Mouse (Mus musculus): ENCODE measurements around the gene Ilf2. TPM values are rescaled to one million over a fixed set of nuclear protein-coding genes. Genes with fewer than 3 reads are reported as not detected.

Ilf2 gene
- total RNA-seq, 4 experiments from 2014 or later, result 84.2 to 89.7 (median 87.4) TPM

DNA sequence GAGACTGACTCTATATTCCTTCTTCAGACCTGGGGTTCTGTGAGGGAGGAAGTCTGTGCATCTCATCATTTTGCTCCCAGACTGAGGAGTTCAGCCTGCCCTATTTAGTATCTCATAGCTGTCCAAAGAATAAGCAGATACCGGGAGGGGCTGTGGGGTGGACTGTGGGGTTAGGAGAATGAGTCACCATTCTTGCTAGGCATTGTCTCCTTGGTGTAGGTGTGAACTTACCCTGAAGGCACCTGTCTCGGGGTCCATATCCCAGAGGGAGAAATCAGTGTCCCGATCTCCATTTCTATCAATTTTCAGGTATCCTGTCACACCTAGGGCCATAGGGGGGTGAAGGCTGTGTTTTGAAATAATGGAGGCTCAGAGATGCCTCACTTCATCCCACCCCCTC, 14.0 kb upstream of the Ilf2 start:
- no peak for DNase-seq (ENCODE audit: low spot score in 2 of 2)

DNA sequence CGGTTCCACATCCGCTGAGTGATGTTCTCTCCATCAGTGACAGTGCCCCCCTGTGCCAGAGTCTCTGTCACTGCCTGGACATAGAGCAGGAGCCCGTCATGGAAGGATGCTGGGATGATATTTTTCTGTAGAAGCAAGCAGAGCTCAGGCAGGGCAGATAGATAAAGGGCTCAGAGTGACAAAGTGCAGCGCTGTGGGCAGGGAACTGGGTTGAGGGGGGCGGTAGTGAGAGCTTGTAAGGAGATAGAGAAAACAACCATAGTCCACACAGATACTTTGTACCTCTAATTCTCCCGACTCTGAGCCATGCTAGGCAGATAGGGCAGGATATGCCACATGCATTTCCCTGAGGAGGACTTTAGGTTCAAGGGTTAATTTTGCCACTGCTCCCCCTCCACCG, 13.3 kb upstream of the Ilf2 start:
- no peak for DNase-seq (ENCODE audit: low spot score in 2 of 2)

DNA sequence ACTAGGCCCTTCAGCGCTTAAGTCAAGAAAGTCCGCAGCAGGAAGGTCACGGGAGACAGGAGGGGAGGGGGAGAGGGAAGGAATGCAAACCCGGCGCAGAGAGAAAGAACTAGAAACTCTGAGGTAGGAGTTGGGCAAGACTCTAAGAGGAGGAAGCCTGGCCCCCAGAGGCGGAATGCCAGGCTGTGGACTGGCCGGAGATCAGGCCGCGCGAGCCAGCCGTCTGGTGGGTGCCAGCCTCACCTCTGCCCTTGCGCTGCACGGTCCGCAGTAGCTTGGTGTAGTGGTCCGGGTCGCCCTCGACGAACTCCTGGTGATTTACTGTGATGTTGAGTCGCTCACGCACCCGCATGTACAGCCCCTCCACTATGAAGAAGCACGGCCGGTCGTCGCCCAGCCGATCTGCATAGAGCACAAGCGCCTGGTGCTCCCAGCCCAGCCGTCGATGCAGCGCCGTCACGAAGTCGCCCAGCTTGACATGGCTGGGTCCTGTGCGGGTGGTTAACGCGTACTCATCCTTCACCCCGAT, 11.3 kb upstream of the Ilf2 start:
- no peak for DNase-seq (ENCODE audit: low spot score in 2 of 2)

DNA sequence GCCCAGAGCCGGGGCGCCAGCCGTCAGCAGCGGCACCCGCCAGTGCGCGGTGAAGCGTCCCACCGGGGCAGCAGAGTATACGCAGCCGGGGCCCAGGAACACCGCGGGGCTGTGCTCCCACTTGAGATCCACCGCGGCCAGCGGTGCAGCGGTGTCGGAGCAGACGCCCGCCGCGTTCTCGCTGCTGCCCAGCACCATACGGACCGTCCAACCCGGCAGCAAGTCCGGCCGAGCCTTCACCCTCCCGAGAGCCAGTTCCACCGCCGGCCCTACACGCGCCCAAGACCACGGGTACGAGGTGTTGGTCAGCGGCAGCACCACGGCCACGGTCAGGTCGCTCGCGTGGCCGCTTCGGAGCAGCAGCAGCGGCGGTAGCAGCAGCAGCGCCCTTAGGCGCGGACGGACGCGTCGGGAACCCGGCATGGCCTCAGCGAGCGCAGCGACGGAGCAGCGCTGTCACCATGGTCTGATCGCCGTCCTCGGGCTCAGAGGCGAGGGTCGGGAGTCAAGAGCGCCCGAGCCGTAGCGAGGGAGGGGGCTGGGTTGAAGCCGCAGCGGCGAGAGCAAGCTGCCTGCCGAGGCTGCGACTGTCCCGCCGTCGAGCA, 10.7 kb upstream of the Ilf2 start:
- DNase-seq (ENCODE audit: low spot score in 2 of 2), result no peak

DNA sequence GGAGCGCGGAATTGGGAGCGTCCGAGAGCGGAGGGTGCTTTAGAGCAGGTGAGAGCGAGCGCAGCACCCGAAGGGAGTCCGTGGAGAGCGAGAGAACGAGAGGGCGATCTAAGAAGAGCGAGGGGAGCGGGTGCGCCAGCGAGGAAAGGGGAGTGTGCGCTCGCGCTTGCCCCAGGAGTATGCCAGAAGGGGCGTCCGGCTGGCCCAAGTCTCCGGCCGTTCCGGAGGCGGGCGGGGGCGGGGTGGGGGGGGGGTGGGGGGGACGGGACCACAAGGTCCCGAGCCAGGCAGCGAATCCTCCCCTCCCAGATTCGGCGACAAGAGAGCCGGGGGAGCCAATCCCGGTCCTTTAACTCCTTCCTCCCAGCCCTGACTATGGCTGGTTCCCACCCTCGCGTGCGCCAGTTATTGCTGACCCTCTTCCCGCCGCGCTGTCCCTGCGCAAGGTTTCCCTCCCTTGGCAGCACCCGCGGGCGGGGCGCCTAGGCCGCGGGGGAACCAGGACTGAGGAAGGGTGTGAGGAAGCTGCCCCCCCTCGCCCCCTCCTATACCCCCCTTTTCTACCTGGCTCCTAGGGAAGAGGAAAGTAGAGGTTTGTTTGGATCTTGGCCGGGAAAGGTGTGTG, 10.1 kb upstream of the Ilf2 start, which contains the start of gene Npr1:
TSS of gene Npr1 (minus strand) at position 181 of the 625 bp plus-strand sequence.
- DNase-seq (ENCODE audit: low spot score in 2 of 2), result no peak

DNA sequence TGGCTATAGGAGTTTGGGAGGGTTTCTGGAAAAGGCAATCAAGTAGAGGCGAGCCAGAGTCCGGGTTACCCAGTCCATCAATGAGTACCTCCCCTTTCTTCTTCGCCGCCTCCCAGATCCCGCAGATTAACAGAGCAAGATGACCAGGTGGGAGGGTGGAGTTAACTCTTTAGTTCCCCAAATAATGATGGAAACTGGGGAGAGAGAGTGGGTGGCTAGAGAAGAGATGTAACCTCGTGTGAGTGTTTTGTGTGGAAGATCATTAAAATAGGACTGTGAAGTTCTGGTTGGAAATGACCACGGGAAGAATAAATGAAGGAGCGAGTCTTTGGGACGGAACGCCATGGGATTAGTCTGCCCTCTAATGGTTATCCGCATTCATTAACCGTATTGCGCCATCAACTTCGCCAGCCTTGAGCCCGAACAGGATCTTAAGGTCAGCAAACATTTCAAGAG, 9.6 kb upstream of the Ilf2 start:
- DNase-seq (ENCODE audit: low spot score in 2 of 2), result peak in 1 of 2 experiments; percentile 56

DNA sequence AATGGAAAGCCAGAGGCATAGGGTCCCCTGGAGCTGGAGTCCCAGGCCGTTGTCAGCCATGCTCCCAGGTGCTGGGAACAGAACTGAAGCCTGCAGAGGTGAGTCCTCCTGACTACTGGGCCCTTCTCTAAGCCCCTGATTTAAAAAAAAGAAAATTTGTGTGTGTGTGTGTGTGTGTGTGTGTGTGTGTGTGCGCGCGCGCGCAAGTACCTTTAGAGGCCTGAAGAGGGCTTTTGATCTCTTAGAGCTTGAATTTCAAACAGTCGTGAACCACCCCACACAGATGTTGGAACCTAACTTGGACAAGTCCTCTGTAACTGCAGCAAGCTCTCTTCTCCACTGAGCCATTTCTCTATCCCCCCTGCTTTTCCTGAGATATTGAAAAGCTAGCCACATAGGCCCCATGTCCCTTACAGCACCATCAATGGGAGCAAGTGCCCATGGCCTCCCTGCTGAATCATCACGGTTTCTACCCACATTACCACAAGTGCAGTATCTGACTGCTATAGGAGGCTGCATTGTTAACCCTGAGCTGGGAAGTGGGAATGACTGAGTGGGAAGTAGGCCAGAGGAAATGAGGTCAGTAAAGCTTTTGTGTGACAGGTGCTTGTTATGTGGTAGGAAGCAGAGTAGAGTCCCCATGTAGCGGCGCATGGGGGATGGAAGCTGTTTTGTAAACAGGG, 8.2 kb upstream of the Ilf2 start:
- no peak for DNase-seq (ENCODE audit: low spot score in 2 of 2)

DNA sequence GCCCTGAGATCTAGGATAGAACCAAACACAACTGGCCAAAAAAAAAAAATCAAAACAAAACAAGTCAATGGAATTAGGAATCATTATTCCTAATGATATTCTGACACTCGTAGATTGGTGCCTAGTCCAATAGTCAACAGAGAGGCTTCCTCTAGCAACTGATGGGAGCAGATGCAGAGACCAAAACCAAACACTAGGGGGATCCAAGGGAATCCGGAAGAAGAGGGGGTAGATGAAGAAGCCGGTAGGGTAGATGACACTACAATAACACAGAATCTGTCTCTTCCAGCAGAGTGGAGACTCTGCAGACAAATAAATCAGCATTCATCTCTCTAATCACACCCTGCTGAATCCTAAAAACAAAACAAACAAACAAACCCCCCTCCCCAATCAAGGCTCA, 3.7 kb upstream of the Ilf2 start:
- DNase-seq (ENCODE audit: low spot score in 2 of 2), result no peak

DNA sequence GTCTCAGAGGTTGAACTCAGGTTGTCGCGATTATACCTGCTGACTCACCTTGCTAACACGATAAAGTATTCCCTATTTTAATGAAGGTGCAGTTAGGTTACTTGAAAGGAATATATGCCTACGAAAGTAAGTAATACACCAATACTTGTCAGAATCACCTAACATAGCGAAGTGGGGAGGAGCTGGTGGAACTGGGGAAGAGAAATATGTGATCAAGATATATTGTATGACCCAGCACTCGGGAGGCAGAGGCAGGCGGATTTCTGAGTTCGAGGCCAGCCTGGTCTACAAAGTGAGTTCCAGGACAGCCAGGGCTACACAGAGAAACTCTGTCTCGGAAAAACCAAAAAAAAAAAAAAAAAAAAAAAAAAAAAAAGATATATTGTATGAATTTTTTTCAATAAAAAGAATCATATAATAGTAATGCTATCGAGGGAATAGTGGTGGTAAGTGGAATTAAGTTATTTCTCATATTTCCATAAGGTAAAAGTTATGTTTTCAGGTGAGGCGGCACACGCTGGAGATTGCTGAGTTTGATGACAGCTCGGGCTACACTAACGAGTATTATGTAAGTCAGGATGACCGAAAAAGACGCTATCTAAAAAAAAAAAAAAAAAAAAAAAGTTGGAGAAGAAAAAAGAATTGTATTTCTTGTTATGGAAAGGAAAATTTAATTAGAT, 635 bp upstream of the Ilf2 start:
- DNase-seq (ENCODE audit: low spot score in 2 of 2), result no peak

DNA sequence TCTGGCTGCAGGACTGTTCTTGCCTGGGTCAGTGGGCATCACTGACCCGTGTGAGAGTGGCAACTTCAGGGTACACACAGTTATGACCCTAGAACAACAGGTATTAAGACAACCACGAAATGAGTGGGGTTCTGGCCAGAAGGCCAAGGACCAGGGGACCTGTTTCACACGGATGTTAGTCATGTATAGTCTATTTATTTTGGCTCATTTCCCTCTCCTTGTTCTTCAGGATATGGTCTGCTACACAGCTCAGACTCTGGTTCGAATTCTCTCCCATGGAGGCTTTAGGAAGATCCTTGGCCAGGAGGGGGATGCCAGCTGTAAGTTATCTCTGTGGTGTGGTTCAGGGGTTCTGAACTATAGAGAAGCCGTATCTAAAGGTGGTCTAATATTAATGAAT, 11.1 kb downstream of the Ilf2 start:
- DNase-seq (ENCODE audit: low spot score in 2 of 2), result no peak

DNA sequence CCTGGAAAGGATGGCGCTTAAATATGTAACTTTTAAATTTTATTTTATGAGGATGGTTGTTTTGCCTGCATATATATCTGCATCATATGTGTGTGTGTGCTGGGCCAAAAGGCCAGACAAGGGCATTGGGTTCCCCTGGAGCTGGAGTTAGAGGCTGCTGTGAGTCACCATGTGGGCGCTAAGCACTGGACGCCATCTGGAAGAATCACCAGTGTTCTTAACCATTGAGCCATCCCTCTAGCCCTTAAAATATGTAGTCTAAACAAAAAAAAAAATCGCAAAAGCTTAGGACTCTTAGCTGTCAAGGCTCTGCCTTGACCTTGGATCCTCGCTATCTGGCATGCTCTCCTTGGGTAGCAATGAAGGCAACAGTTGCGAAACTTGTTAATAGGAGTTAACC, 12.7 kb downstream of the Ilf2 start:
- no peak for DNase-seq (ENCODE audit: low spot score in 2 of 2)

DNA sequence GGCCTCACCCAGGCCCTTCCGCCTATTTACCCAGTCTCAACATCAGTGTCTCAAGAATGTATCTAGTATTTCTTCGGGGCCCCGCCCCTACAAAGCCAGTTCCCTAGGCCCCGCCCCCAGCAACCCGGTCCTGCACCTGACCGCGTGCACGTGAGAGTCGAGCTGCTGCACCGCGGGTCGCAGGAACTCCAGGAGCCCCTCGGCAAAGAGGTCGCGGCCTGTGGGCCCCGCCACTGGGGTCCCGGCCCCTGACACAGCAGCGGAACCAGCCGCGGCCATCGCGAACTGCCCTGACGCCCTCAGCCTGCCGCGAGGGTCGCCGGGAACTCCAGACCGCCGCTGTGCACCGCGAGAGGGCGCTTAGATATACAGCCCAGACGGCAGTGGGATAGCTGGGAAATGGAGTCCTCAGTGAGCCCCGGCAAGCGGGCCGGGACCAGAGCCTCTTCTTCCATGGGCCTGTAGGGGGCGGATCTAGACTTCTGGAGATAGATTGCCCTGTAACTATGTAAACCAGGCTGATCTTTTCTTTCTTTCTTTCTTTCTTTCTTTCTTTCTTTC, 14.8 kb downstream of the Ilf2 start, which contains the start of gene Snapin:
TSS of gene Snapin (minus strand) at position 338 of the 561 bp plus-strand sequence.
- DNase-seq (ENCODE audit: low spot score in 2 of 2), result peak; percentile 90 to 96

DNA sequence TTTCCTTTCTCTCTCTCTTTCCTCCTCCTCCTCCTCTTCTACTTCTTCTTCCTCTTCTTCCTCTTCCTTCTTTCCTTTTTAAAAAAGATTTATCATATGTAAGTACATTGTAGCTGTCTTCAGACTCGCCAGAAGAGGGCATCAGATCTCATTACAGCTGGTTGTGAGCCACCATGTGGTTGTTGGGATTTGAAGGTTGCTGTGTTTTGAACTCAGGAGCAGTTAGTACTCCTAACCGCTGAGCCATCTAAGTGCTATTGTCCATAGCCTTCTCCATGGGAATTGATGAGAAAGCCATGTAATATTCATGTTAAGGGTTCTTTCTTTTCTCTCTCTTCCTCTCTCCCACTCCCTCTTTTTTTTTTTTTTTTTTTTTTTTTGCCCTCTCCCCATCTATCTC, 15.4 kb downstream of the Ilf2 start:
- no peak for DNase-seq (ENCODE audit: low spot score in 2 of 2)

DNA sequence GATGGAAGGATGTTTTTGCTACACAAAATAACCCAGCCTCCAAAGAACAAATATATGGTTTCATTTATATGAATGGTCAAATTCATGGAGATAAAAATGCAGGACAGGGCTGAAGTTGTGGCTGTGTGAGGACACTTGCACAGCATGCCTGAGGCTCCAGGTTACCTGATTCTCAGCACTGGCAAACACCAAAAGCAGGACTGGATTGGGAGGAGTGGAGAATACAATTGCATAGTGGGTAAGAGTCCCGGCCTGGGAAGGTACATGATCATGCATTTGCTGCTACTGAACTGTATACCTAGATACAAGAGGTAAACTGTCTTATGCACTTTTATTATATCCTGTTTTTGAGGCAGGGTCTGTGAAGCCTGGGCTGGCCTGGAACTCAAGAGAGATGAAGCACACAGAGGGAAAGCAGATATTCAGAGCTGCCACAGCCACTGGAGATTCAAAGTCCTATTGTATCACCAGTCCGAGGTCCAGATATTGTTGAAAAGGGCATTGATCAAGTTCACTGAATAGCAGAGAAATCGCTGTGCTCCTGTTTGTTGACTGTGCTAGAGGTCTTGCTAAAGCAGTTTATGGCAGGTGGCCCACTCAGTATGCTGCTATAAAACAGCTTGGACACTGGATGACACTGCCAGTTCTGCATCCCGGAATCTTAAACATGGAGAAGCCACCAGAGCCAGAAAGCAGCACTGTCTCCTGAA, 18.1 kb downstream of the Ilf2 start:
- DNase-seq (ENCODE audit: low spot score in 2 of 2), result no peak

DNA sequence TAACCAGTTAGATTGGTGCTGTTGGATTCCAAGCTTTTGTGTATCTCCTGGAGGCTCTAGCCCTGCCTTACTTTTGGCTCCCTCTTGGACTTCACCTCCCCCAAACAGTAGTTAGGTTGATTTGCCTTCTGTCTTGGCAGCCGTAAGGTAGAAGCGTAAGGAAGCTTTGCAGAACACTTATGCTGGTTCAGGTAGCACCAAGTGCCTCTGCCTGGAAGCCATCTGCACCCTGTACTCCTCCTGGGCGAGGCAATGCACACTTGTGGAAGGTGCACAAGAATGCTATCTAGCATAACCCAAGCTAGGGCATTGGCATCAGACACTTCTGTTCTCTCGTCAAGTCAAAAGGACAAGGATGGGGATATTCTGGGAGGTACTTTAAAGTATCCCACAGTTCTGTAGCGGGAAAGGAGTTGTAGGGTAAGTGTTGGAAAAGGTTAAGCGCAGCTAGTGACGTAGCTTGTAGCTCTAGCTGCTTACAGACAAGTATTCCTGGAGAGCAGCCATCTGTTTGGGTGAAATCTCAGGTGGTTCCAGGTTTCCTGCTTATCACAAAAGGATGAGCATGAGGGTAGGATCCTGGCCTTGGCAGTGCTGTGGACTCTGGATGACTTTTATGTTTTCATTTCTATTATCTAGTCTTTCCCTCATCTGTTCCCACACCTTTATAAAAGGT, 20.1 kb downstream of the Ilf2 start:
- no peak for DNase-seq (ENCODE audit: low spot score in 2 of 2)

DNA sequence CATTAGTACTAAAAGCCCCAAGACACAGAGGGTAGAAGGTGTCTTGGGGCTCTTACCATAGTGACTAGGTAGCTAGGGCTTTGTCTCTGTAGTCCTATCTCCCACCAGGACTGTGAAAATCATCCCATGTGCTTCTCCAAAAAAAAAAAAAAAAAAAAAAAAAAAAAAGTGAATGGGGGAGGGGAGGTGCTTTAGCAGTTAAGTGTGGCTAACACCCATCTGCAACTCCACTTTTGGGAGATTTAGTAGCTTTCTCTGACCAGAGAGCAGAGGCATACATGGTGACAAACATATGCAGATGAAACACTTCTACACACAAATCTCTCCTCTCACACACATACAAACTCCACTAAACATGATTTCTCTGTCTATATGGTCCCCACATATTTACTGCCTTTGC, 21.7 kb downstream of the Ilf2 start:
- DNase-seq (ENCODE audit: low spot score in 2 of 2), result no peak

DNA sequence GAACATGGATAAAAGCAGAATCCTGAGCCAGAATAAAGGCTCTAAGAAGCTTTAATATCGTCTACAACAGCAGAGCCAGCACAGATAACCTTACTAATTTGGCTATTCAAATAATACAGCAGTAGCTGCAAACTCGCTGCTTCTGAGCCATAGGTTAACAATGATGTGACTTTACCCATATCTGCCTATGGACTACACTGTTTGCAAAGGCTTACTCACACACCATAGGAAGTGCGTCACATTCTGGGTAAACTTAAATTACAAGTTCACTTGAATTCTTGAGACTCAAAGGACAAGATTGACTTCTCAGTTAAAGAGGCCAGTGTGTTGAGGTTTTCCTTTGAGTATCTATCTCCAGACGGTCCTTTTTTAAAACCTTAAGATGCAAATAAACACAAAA, 27.5 kb downstream of the Ilf2 start:
- no peak for DNase-seq (ENCODE audit: low spot score in 2 of 2)

DNA sequence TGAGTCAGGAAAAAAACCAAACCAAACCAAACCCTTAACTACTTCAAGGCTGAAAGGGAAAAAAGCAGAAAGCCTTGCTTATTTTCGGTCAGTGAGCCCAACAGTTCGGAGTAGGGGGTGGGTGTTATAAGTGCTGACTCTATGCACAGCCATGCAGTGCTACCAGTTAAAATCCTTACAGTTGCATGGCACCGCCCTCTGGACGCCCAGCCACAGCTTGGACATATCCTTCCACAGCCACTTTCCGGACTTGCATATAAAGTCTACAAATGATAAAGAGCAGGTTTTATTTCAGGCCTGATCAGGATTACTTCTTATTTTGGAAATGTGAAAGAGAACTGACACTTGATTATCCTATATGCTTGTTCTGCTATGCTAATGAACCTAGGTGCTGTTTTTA, 29.3 kb downstream of the Ilf2 start:
- no peak for DNase-seq (ENCODE audit: low spot score in 2 of 2)

DNA sequence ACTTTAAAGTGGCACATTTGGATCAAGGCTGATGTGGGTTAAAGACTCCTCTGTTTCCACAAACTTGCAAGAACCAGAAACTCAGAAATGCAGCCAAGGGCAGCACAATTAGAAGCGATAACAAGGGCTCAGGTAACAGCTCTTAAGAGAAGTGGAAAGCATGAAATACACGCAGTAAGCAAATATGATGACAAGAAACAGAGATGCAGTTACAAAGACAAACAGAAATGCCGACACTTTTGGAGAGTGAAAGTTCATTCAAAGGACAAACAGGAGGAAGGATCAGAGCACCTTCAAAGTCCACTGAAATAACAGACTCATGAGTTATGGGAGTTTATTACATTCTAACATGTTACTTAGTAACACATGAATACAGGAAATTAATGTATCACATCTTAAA, 30.4 kb downstream of the Ilf2 start:
- DNase-seq (ENCODE audit: low spot score in 2 of 2), result no peak

DNA sequence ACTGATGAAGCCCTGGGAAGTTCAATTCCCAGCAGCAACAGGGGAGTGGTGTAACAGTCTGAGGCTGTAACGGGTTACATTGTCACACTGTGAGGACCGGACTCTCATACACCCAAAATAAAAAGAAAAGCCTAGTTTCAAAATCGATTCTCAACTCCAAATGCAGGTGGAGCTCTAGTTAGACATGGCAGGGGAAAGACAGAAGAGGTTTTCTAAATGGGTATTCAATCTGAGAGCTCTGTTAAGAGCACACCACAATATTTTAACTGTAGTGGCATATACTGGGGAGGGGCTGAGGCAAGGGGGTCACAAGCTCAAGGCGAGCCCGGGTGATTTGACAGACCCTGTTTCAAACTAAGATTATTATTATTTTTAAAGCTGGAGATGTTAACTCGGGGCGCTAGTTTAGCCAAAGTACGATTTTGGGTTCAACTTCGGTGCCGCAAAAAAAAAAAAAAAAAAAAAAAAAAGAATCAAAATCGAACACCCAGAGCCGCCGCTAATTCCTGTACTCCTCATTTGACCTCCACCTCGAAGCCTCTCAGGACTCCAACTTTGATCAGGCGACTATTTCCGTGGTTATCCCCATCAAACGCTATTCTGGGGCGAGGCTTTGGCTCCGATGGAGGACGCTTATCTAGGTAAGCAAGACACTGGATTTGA, 32.5 kb downstream of the Ilf2 start:
- no peak for DNase-seq (ENCODE audit: low spot score in 2 of 2)
